Mouse (Mus musculus): ENCODE data around the gene 2010111I01Rik.

2010111I01Rik gene

GRCm38 (mm10) chr13:63243586-63243985, 278.9 kb downstream of the 2010111I01Rik start:
- DNase-seq (ENCODE audit: low read depth): peak; percentile 81

GRCm38 (mm10) chr13:63244425-63244824, 279.7 kb downstream of the 2010111I01Rik start:
- DNase-seq (ENCODE audit: low read depth): peak; percentile 59

GRCm38 (mm10) chr13:63245218-63245617, 280.5 kb downstream of the 2010111I01Rik start:
- DNase-seq (ENCODE audit: low read depth): peak; percentile 64

- DNase-seq (ENCODE audit: low read depth): peak; percentile 82
Measured at GRCm38 (mm10) chr13:63245812-63246211, 281.1 kb downstream of the 2010111I01Rik start.

GRCm38 (mm10) chr13:63246332-63246940, 281.7 kb downstream of the 2010111I01Rik start:
- peak; percentile 86 for DNase-seq (ENCODE audit: low read depth)

- DNase-seq (ENCODE audit: low read depth): peak; percentile 75
Measured at GRCm38 (mm10) chr13:63247041-63247440, 282.3 kb downstream of the 2010111I01Rik start.

- no peak for DNase-seq (ENCODE audit: low read depth)
Measured at GRCm38 (mm10) chr13:63247631-63248030, 282.9 kb downstream of the 2010111I01Rik start.

- DNase-seq (ENCODE audit: low read depth): peak; percentile 56
Measured at GRCm38 (mm10) chr13:63248318-63248717, 283.6 kb downstream of the 2010111I01Rik start.

- peak; percentile 85 for DNase-seq (ENCODE audit: low read depth)
Measured at GRCm38 (mm10) chr13:63249171-63249570, 284.5 kb downstream of the 2010111I01Rik start.

- DNase-seq (ENCODE audit: low read depth): peak; percentile 82
Measured at GRCm38 (mm10) chr13:63249741-63250431, 285.2 kb downstream of the 2010111I01Rik start.

- DNase-seq (ENCODE audit: low read depth): peak; percentile 50
Measured at GRCm38 (mm10) chr13:63250441-63250980, 285.8 kb downstream of the 2010111I01Rik start.

- peak; percentile 43 for DNase-seq (ENCODE audit: low read depth)
Measured at GRCm38 (mm10) chr13:63251118-63251889, 286.6 kb downstream of the 2010111I01Rik start.

GRCm38 (mm10) chr13:63252295-63253010, 287.8 kb downstream of the 2010111I01Rik start:
- peak; percentile 37 for DNase-seq (ENCODE audit: low read depth)

- peak; percentile 65 for DNase-seq (ENCODE audit: low read depth)
Measured at GRCm38 (mm10) chr13:63253147-63253546, 288.5 kb downstream of the 2010111I01Rik start.

- no peak for DNase-seq (ENCODE audit: low read depth)
Measured at GRCm38 (mm10) chr13:63253886-63254636, 289.4 kb downstream of the 2010111I01Rik start.

GRCm38 (mm10) chr13:63255519-63256011, 290.9 kb downstream of the 2010111I01Rik start:
- no peak for DNase-seq (ENCODE audit: low read depth)

GRCm38 (mm10) chr13:63256146-63256545, 291.5 kb downstream of the 2010111I01Rik start:
- no peak for DNase-seq (ENCODE audit: low read depth)

GRCm38 (mm10) chr13:63256807-63257206, 292.1 kb downstream of the 2010111I01Rik start:
- peak; percentile 56 for DNase-seq (ENCODE audit: low read depth)

GRCm38 (mm10) chr13:63258167-63258582, 293.5 kb downstream of the 2010111I01Rik start:
- no peak for DNase-seq (ENCODE audit: low read depth)

- DNase-seq (ENCODE audit: low read depth): no peak
Measured at GRCm38 (mm10) chr13:63258671-63259070, 294.0 kb downstream of the 2010111I01Rik start.

- DNase-seq (ENCODE audit: low read depth): no peak
Measured at GRCm38 (mm10) chr13:63260133-63260532, 295.4 kb downstream of the 2010111I01Rik start.
